Mouse (Mus musculus): Measurements from ENCODE around the gene Mtmr3.

The Mtmr3 gene

DNA sequence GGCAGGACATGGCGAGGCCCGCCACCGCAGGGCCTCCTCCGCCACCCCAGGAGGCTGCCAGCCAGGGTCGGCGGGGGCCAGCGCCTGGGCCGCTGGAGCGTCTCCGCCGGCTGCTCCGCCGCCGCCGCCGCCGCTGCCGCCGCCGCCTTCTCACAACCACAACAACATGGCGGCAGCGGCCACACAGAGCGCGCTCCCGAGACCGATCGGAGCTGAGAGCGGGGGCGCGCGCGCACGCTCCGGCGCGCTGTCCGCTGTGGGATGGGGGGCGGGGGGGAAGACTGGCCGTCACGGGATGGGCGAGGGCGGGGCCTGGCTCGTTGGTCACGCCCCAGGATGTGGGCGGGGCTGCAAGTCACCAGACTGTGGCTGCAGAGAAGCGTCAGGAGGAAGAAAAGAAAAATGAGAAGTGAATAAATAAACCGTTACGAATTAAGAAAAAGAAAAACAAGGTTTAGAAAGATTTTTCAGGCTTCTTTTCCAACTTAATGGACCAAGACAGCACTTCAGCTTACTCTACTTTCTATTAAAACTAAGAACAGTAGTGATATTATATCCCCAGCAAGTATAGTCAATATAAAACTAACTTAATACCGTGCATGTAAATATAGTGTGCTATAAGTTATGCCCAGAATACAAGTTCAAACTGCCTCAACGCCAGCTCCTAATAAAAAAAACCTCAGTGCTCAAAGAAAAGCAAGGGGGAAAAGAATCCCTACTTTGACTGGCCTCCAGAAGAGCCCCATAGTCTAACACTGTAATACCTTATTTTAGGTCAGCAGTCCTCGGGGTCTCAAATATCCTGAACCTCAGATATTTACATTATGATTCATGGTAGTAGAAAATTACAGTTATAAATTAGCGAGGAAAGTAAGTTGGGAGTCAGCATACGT, at the start of gene Mtmr3:
Mtmr3 (minus strand) TSS at position 256 of the 893 bp plus-strand sequence.
- in situ Hi-C loops (cut with MboI; ENCODE audit: low pct_unique_long_range_greater_than_20kb in 1 of 2, low sequenced_read_pairs in 2 of 2, unreplicated experiment in 1 of 2): no loop called here

DNA sequence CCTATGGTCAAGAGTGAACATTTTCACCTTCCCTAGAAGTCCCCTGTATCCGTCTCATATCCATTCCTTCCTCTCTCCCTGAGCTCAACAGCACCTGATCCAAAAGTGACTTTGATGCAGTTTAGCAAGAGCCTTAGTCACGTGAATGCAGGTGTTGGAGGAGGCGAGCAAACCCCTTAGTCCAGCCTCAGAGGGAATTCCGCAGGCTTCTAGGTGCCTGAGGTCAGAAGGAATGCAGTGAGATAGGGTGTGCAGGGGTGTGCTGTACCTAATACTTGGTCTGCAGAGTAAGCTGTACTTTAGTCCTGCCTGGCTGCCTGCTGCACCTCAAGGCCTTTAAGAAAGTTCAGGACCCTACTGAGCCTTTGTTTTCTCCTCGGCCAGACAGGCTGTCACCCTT, 49.1 kb upstream of the Mtmr3 start:
- in situ Hi-C loops (cut with MboI; ENCODE audit: low pct_unique_long_range_greater_than_20kb in 1 of 2, low sequenced_read_pairs in 2 of 2, unreplicated experiment in 1 of 2): no loop called here

DNA sequence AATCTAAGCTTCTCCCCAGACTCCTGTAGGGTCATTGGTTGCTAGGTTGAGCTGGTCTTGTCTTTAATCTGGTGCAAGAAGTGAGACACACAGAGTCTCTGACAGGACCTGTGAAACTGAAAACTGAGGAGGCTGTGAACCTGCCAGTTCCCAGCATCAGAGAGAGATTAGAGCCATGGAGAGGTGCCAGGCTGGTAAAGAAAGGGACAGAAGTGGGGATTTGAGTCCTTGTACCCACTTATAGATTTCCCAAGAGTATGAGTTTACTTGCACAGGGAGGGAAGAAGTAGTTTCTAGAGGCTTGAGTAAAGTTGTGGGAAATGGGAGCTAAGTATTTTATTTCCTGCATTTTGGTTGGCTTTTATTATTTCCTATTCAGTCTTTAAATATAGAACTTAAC, 46.5 kb upstream of the Mtmr3 start:
- in situ Hi-C loops (cut with MboI; ENCODE audit: low pct_unique_long_range_greater_than_20kb in 1 of 2, low sequenced_read_pairs in 2 of 2, unreplicated experiment in 1 of 2): no loop called here

DNA sequence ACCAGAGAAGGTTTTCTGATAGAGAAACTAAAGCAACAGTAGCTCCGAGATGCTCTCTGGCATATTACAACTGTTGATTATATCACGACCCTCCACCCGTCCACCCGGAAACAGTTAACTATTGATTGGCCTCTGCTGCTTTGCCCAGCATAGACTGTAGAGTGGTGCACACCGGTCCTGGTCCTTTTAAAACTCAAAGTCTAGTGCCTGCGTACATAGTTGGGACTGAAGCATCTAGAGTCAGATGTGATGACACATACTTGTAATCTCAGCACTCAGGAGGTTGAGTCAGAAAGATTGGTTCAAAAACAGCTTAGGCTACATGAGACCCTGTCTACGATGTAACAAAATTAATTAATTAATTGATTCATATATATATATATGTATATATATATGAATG, 43.6 kb upstream of the Mtmr3 start:
- in situ Hi-C loops (cut with MboI; ENCODE audit: low pct_unique_long_range_greater_than_20kb in 1 of 2, low sequenced_read_pairs in 2 of 2, unreplicated experiment in 1 of 2): loop anchor here in 1 of 2 experiments (5.0 kb wide), 1 partner anchor 39 kb away; no protein-coding TSS in a partner anchor

DNA sequence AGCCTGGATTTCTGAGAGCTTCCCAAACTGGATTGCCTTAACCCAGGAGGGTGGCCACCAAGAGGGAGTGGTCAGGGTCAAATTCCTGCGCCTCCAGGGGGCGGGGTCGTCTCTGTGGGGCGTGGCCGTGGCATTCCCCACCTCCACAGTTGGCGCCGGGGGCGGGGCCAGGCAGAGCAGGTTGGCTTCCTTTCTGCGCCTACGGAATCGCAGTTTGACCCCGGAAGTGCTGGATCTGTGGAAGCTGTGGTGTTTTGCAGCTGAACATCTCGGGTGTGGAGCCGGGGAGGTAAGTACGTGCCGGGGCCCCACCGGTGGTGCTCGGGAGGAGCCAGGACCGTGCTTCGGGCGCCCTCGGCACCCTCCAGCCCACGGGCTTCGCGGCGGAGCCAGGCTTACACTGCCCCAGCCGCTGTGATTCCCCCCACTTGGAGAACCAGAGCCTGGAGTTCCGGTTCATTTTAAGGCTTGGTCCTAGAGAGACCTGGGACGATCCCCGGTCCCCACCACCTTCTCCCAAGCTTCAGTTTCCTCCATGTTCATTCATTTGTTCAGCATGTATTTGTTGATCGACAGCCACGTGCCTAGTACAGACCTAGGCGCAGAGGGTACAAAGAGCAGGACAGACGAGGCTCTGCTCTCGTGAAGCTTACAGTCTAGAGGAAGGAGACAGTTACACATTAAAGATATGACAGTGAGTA, 43.0 kb upstream of the Mtmr3 start, which contains the start of gene Ascc2:
Ascc2 (plus strand) TSS at position 214 of the 701 bp plus-strand sequence.
- in situ Hi-C loops (cut with MboI; ENCODE audit: low pct_unique_long_range_greater_than_20kb in 1 of 2, low sequenced_read_pairs in 2 of 2, unreplicated experiment in 1 of 2): loop anchor here in 1 of 2 experiments (5.0 kb wide), 1 partner anchor 40 kb away; no protein-coding TSS in a partner anchor

DNA sequence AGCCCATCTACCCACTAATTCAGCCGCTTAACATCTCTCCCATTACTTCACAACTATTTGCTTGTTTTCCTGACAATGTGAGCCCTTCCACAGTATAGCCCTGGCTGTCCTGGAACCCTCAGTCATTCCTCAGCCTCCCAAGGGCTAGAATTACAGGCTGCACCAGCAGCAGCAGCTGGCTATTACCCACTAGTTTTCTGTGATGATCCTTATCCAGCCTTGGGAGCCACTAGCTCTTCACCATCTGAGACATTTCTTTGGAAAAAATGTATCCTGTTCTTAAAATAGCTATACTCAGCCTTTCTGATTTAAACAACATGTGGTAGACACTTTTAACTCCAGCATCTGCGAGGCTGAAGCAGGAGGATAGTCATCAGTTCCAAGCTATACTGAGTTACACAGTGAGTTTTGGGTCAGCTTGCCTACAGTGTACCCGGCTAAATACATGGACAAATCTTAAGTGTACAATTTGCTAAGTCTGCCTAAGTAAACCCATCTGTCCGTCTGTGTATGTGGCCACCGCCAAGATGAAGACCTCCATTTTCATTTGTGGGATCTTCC, 42.2 kb upstream of the Mtmr3 start:
- in situ Hi-C loops (cut with MboI; ENCODE audit: low pct_unique_long_range_greater_than_20kb in 1 of 2, low sequenced_read_pairs in 2 of 2, unreplicated experiment in 1 of 2): loop anchor here in 1 of 2 experiments (5.0 kb wide), 1 partner anchor 40 kb away; no protein-coding TSS in a partner anchor

DNA sequence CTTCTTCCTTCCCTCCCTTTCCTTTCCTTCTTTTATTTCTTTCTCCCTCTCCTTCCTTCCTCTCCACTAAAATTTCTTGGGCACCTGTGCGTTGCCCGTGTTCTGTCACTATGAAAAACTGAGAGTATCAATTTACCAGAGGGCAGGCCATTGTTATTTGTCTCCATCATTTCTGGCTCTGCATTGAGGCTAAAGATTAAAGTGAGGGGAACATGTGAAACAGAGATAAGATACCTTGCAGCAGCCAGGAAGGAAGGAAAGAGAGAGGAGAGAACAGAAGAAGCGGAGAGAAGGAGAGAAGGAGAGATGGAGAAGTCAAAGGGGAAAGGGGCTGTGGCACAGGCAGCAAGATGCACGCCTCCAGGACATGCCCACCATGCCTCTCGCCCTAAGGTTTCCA, 39.7 kb upstream of the Mtmr3 start:
- in situ Hi-C loops (cut with MboI; ENCODE audit: low pct_unique_long_range_greater_than_20kb in 1 of 2, low sequenced_read_pairs in 2 of 2, unreplicated experiment in 1 of 2): no loop called here

DNA sequence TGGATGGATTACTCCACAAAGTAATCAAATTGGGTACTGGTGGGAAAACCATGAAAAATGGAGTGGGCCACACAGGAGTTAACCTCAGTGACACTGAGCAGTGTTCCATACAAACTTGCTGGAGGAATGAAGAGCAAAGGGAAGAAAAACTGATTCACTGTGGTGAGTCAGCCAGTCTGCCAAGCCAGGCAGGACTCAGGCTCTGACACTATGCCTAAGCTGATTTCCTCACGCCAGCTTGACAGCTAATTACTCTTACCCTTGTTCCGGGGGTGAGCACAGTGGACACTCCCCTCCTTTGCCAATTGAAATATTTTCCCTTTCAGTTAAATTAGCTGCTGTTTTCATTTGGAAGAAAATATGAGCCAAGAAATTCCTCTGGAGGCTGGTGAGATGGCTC, 38.8 kb upstream of the Mtmr3 start:
- in situ Hi-C loops (cut with MboI; ENCODE audit: low pct_unique_long_range_greater_than_20kb in 1 of 2, low sequenced_read_pairs in 2 of 2, unreplicated experiment in 1 of 2): no loop called here

DNA sequence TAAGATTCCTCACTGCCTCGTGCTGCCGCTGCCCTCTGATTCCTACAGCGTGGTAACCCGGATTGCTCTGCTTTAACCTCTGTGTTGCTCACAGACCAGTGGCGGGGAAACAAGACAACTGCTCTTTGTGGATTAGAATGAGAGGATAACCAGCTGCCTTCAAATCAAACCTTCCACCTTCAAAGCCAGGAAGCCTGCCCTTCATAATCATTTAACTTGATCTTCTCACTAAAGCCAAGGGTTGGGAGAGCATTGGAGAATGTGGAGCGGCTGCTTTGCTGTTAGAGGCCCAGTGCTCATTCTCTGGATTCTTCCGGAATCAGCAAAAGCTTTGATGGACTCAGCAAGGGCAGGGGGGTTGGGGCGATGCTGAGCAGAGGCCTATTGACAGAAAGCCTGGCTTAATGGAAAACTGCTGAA, 35.2 kb upstream of the Mtmr3 start:
- in situ Hi-C loops (cut with MboI; ENCODE audit: low pct_unique_long_range_greater_than_20kb in 1 of 2, low sequenced_read_pairs in 2 of 2, unreplicated experiment in 1 of 2): no loop called here

DNA sequence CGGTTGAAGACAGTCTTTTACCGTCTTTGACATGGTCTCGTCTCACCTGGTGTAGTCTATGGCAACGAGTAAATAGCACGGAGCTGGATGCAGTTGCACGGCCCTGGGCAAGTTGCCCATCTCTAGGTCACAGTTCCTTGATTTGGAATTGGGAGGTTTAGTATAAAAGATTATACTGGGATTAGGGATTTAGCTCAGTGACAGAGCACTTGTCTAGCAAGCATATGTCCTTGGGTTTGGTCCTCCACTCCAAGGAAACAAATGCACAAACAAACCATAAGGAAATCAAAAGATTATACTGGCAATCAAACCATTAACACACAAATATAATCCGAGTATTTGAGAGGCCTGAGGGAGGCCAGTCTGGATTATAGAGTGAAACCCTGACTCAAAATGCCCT, 33.0 kb upstream of the Mtmr3 start:
- in situ Hi-C loops (cut with MboI; ENCODE audit: low pct_unique_long_range_greater_than_20kb in 1 of 2, low sequenced_read_pairs in 2 of 2, unreplicated experiment in 1 of 2): no loop called here

DNA sequence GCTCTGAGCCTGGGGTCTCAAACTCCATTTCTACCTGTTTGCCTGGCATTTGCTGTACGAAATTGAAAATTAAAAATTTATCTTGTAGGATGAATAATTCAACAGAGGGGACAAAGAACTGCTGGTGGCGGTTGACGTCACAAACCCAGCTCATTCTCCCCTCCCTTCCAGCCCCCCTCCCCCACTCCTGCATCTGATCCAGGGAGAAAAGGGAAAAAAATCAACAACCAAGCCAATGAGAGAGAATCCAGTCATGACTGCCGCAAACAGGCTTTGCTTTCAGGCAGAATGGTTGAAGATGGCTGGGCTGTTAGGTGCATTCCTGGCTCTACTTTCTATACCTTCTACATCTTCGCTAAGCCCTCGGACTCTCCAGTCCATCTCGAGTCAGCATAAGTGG, 31.3 kb upstream of the Mtmr3 start:
- in situ Hi-C loops (cut with MboI; ENCODE audit: low pct_unique_long_range_greater_than_20kb in 1 of 2, low sequenced_read_pairs in 2 of 2, unreplicated experiment in 1 of 2): no loop called here

DNA sequence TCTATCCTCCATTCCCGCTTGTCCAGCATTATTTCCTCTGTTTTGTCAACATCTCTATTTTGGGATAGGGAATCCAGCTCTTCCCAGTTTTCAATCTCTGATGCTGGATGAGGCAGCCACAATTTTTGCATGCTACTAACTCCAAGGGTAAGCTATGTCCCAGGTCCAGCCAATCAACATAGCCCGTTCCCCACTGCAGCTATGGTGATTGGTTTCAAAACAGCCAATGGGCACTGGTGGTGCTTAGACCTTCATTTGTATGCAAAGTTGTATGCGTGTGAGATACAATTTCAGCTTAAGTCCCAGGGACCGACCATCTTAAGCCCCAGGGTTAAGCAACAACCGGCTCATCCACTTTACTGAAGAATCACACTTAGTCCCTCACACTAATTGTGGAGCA, 28.3 kb upstream of the Mtmr3 start:
- in situ Hi-C loops (cut with MboI; ENCODE audit: low pct_unique_long_range_greater_than_20kb in 1 of 2, low sequenced_read_pairs in 2 of 2, unreplicated experiment in 1 of 2): no loop called here

DNA sequence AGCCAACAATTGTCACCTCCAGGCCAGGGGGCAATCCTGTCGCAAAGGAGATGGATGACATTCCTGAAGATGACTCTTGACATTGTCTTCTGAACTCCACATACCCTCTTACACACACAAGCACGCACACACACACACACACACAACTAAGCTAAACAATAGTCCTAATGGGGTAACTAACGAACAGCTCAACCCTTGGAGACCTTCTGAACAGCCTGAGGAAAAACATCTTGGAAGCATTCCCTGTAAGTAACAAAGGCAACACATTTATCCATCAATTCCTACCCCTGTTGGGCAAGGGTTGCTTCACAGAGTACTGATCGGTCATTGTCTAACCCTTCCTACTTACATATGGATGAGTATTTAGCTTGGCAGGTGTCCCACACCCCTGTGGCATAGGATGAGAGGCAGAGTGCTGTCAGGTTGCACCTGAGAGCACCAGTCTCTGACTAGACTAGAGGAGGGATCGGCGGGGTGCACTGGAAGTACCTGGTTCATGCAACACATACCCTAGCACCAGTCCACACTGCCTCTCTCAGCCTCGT, 27.9 kb upstream of the Mtmr3 start:
- in situ Hi-C loops (cut with MboI; ENCODE audit: low pct_unique_long_range_greater_than_20kb in 1 of 2, low sequenced_read_pairs in 2 of 2, unreplicated experiment in 1 of 2): no loop called here

DNA sequence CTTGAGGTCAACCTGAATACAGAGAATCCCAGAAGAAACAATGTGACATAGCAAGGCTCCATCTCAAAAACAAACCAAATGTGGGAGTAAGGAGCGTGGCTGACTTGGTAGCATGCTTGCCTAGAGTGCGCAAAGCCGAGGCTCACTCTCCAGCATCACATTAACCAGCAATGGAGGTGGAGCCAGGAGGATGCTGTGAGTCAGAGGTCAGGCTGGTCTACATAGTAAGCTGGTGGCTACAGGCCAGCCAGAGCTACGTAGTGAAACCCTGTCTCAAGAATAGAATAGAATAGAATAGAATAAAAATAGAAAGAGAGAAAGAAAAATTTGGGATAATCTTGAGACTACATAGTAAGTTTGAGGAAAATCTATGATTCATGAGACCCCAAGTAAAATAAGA, 27.2 kb upstream of the Mtmr3 start:
- in situ Hi-C loops (cut with MboI; ENCODE audit: low pct_unique_long_range_greater_than_20kb in 1 of 2, low sequenced_read_pairs in 2 of 2, unreplicated experiment in 1 of 2): no loop called here

DNA sequence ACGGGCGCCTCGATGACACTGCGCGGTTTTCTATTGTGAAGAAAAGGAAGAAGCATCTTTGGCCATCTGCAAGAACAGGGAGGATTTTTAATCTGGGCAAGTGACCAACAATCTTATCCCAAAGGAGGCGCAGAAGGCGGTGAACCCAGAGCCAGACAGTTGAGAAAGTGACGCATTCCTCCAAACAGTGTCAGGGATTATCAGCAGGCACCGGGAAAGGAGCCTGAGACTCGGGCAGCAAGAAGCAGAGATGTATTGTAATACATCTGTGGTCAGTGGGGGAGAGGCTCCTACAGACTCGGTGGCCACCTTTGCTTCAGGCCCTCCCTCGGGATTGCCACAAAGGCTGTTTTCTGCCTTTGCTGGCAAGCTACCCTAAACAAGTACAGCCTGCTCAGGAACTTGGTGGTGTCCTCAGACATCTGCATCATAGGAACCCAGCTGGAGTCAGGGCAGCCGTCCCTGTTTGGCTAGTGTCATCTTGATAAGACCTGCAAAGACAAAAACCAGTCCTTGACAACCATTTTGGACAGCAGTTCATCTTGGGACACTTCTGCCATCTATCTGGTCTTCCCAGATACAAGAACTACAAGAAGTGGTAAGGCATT, 25.9 kb upstream of the Mtmr3 start:
- in situ Hi-C loops (cut with MboI; ENCODE audit: low pct_unique_long_range_greater_than_20kb in 1 of 2, low sequenced_read_pairs in 2 of 2, unreplicated experiment in 1 of 2): no loop called here

DNA sequence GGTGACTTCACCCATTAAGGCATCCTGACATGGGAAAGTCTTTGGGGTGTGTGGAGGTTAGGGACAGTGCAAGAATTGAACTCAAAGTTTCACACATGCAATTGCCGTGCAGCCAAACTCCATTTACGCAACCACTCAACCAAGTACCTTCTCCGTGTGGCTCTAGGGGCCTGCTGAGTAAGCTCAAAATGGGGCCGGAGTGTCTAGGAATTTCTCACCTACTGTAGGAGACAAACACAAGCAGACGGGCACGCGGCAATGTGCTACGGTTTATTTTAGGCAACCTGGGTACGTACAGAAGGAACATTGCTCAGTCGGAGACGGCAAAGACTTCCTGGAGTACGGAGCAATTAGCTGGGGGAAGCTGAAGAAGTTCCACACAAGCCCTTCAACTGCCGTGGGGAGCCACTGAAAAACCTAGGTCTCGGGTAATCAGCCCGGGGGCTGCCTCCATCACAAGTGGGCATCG, 25.4 kb upstream of the Mtmr3 start, which contains the start of gene Gm11032:
Gm11032 (plus strand) TSS at position 51 of the 469 bp plus-strand sequence.
- in situ Hi-C loops (cut with MboI; ENCODE audit: low pct_unique_long_range_greater_than_20kb in 1 of 2, low sequenced_read_pairs in 2 of 2, unreplicated experiment in 1 of 2): no loop called here

DNA sequence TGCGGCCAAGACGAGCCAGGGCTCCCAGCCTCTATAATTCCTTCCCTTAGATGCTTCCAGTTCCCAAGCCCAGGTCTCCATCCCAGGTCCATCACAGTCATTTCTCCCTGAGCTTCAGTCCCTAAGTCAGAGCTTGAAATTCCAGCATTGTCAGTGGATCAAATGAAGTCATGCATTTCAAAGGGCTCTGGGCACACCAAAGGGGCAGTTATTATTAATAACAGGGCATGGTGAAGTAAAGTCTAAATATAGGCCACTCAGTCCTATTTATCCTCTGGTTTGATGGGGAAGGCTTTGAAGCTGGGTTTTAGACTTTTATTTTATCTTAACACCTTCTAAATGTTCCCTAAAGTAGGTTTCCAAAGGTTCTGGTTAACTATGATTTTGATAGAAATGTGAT, 17.2 kb upstream of the Mtmr3 start:
- in situ Hi-C loops (cut with MboI; ENCODE audit: low pct_unique_long_range_greater_than_20kb in 1 of 2, low sequenced_read_pairs in 2 of 2, unreplicated experiment in 1 of 2): no loop called here

DNA sequence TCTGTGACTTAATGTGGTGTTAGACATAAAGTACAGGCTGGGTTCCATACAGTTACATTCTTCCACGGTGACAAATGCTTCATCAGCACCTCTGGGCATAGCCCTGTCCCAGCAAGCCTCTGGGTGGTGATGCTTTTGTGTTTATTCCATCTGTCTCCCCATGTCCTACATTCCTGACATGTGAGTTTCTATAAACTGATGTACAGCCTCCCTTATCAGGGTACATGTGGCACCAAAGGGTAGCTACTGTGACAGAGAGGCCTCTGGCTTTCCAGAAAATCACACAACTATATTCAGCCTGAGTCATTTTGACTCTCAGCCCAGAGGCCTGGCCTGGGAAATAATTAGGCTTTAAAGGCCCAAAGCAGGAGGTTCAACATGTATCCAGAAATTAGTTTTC, 11.9 kb upstream of the Mtmr3 start:
- in situ Hi-C loops (cut with MboI; ENCODE audit: low pct_unique_long_range_greater_than_20kb in 1 of 2, low sequenced_read_pairs in 2 of 2, unreplicated experiment in 1 of 2): no loop called here

Data from mouse embryonic stem cell (cell line).